ENCODE assay signal across 9 mouse cellular contexts in the genomic region with DNA sequence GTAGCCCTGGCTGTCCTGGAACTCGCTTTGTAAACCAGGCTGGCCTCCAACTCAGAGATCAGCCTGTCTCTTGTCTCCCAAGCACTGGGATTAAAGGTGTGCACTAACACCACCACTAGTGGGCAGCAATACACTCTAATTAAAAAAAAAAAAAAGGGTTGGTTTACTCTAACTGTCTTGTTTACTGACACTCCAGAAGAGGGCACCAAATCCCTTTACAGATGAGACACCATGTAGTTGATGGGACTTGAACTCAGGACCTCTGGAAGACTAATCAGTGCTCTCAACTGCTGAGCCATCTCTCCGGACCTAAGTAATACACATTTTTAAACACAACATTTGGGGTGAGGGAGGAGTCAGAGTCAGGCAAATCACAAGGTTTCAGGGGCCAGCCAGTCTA. TPM values are rescaled to one million over a fixed set of nuclear protein-coding genes. Genes with fewer than 3 reads are reported as not detected.
DNase-seq lines count a peak whose midpoint lies in the region; ATAC-seq and TF ChIP-seq lines count a peak whose summit lies in the region.
"Had no signal": no experiment of that assay in that cellular context is flagged by ENCODE, and none has a peak within 500 bp of the region (broad histone marks: within the 10 kb centered on the region; RNA-seq: fewer than 3 reads in every experiment).

No protein-coding gene starts in this region.

- H3K4me3 ChIP-seq in midbrain, postnatal 0 days (ENCODE audit: low read depth, low read length), result no peak overlapping the region
- H3K4me3 ChIP-seq in midbrain, embryonic 16.5 days (ENCODE audit: low read depth, low read length), result no peak overlapping the region

- no peak for ATAC-seq in midbrain, postnatal 0 days (ENCODE audit: low FRiP score)
- no peak for ATAC-seq in midbrain, embryonic 16.5 days

- H3K4me1 ChIP-seq in midbrain, postnatal 0 days (ENCODE audit: insufficient read depth, low read length), result peaks cover 4% of the 10 kb centered on the region; the same call in 1 of the 2 replicates
- peaks cover 14% of the 10 kb centered on the region for H3K4me1 ChIP-seq in midbrain, embryonic 16.5 days (ENCODE audit: control insufficient read depth, insufficient read depth, low read length)

- peak; percentile 61 for TF ChIP-seq CTCF in midbrain, postnatal 0 days (IDR thresholded peaks at IDR 0.05)

- WGBS in midbrain, postnatal 0 days, result 57% methylated on average over 2 of the region's 2 CpGs
- WGBS in midbrain, embryonic 16.5 days, result 58% methylated on average over 2 of the region's 2 CpGs

- no peak overlapping the region for H3K4me2 ChIP-seq in midbrain, postnatal 0 days (ENCODE audit: low read depth, low read length, poor library complexity, severe bottlenecking)
- no peak overlapping the region for H3K4me2 ChIP-seq in midbrain, embryonic 16.5 days (ENCODE audit: low read length)

- no peaks in the 10 kb centered on the region for H3K36me3 ChIP-seq in midbrain, postnatal 0 days (ENCODE audit: insufficient read depth, low read length)
- 0 out of 2 replicates have a peak, but pooled peaks cover 3% of the 10 kb centered on the region for H3K36me3 ChIP-seq in midbrain, embryonic 16.5 days (ENCODE audit: control insufficient read depth, insufficient read depth, low read length)

- no peak overlapping the region for H3K27ac ChIP-seq in midbrain, postnatal 0 days (ENCODE audit: low read depth, low read length)
- H3K27ac ChIP-seq in midbrain, embryonic 16.5 days (ENCODE audit: low read length), result no peak overlapping the region

- H3K9ac ChIP-seq in midbrain, postnatal 0 days (replicated peaks; ENCODE audit: low read length, poor library complexity, severe bottlenecking), result no peak overlapping the region
- no peak overlapping the region for H3K9ac ChIP-seq in midbrain, embryonic 16.5 days (ENCODE audit: low read depth, low read length)

- H3K27me3 ChIP-seq in midbrain, postnatal 0 days (ENCODE audit: insufficient read depth, low read length), result no peaks in the 10 kb centered on the region
- H3K27me3 ChIP-seq in midbrain, embryonic 16.5 days (ENCODE audit: control insufficient read depth, insufficient read depth, low read depth, low read length), result no peaks in the 10 kb centered on the region

- H3K9me3 ChIP-seq in midbrain, postnatal 0 days (ENCODE audit: low read length), result no peaks in the 10 kb centered on the region
- H3K9me3 ChIP-seq in midbrain, embryonic 16.5 days (replicated peaks; ENCODE audit: control insufficient read depth, low read length, poor library complexity, severe bottlenecking), result no peaks in the 10 kb centered on the region

- DNase-seq in embryo, embryonic 10 days (ENCODE audit: low spot score), result peak; percentile 64
- no peak for DNase-seq in embryo, embryonic 9.5 days (ENCODE audit: extremely low spot score)
- peak; percentile 50 for DNase-seq in midbrain, postnatal 0 days (ENCODE audit: low spot score)
- peak; percentile 39 for DNase-seq in embryo, embryonic 11 days
- DNase-seq in lung, postnatal 25 days (ENCODE audit: low spot score), result peak; percentile 70
- DNase-seq in ovary, postnatal 14 days (ENCODE audit: low spot score), result no peak
- DNase-seq in layer of hippocampus, adult 9-11 months, result no peak

RNA-seq across cellular contexts. Expression of a gene that starts 4.5 kb away (rescaled TPM):
- total RNA-seq in midbrain, postnatal 0 days (2014; rRNA removed), result 15.0 and 18.2 TPM in 2 replicates
- polyA plus RNA-seq in midbrain, postnatal 0 days (2015; fragmentation: Nextera tagmentation; extraction: Ambion mirVana), result 14.2 and 14.3 TPM in 2 replicates
- polyA plus RNA-seq in midbrain, embryonic 16.5 days (2015; fragmentation: Nextera tagmentation; extraction: Ambion mirVana), result 26.9 and 30.0 TPM in 2 replicates

RNA-seq across cellular contexts. Expression of a gene that starts 5.5 kb away (rescaled TPM):
- 192 and 242 TPM in 2 replicates for total RNA-seq in midbrain, postnatal 0 days (2014; rRNA removed)
- 448 and 464 TPM in 2 replicates for polyA plus RNA-seq in midbrain, postnatal 0 days (2015; fragmentation: Nextera tagmentation; extraction: Ambion mirVana)
- polyA plus RNA-seq in midbrain, embryonic 16.5 days (2015; fragmentation: Nextera tagmentation; extraction: Ambion mirVana), result 498 and 509 TPM in 2 replicates

RNA-seq across cellular contexts. Expression of a gene that starts 19.9 kb away (rescaled TPM):
- total RNA-seq in midbrain, postnatal 0 days (2014; rRNA removed), result 30.5 and 33.4 TPM in 2 replicates
- polyA plus RNA-seq in midbrain, postnatal 0 days (2015; fragmentation: Nextera tagmentation; extraction: Ambion mirVana), result 24.4 and 26.1 TPM in 2 replicates
- 29.0 and 32.0 TPM in 2 replicates for polyA plus RNA-seq in midbrain, embryonic 16.5 days (2015; fragmentation: Nextera tagmentation; extraction: Ambion mirVana)

RNA-seq across cellular contexts. Expression of a gene that starts 25.7 kb away (rescaled TPM):
- 89.6 and 102 TPM in 2 replicates for total RNA-seq in midbrain, postnatal 0 days (2014; rRNA removed)
- 230 and 241 TPM in 2 replicates for polyA plus RNA-seq in midbrain, postnatal 0 days (2015; fragmentation: Nextera tagmentation; extraction: Ambion mirVana)
- polyA plus RNA-seq in midbrain, embryonic 16.5 days (2015; fragmentation: Nextera tagmentation; extraction: Ambion mirVana), result 211 and 234 TPM in 2 replicates

RNA-seq across cellular contexts. Expression of a gene that starts 36.4 kb away (rescaled TPM):
- total RNA-seq in midbrain, postnatal 0 days (2014; rRNA removed), result not detected in 2 replicates
- polyA plus RNA-seq in midbrain, postnatal 0 days (2015; fragmentation: Nextera tagmentation; extraction: Ambion mirVana), result 0.19 and 0.48 TPM in 2 replicates
- 0.43 and 0.57 TPM in 2 replicates for polyA plus RNA-seq in midbrain, embryonic 16.5 days (2015; fragmentation: Nextera tagmentation; extraction: Ambion mirVana)
- total RNA-seq: left cerebral cortex, postnatal 14 days had no signal

Comparison
In these comparisons a context has a peak if more than half of its experiments do, and no peak if none do; other contexts are left out.
1. DNase-seq: peak in embryo, embryonic 10 days (single experiment), midbrain, postnatal 0 days (single experiment), embryo, embryonic 11 days (single experiment) and lung, postnatal 25 days (single experiment); none in embryo, embryonic 9.5 days (single experiment), ovary, postnatal 14 days (single experiment) and layer of hippocampus, adult 9-11 months (single experiment).